Mouse (Mus musculus): ENCODE measurements around the gene Nkain2. TPM values are rescaled to one million over a fixed set of nuclear protein-coding genes. Genes with fewer than 3 reads are reported as not detected.

Gene Nkain2
- polyA plus RNA-seq, 1 experiment from 2014 or later = 0.14 TPM

DNA sequence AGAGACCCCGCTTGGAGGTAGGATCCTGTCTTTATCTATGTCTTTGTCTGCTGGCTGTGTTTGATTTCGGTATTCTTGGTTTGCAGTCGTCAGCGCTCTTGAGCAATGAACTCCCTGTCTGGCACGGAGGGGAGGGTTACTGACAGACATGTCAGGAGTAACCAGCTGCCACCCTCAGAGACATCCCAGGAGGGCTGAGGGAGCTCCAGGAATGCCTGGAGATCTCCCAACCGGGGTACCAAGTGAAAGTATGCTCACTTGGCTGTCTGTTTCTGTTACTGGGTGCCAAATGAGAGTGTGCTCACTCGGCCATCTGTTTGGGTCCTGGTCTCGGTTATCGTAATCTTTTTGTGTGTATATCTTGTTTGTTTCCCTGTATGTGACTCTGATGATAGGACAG is 577.5 kb downstream of the Nkain2 start:
- no peak overlapping the region for H3K27ac ChIP-seq (ENCODE audit: low read depth, low read length)
- DNase-seq (ENCODE audit: low spot score) = no peak
- H3K4me3 ChIP-seq (ENCODE audit: low read depth, low read length) = no peak overlapping the region
- peaks cover 2% of the 10 kb centered on the region; the same call in 1 of the 2 replicates for H3K9me3 ChIP-seq (ENCODE audit: control insufficient read depth, low read length)
- no peak overlapping the region for H3K9ac ChIP-seq (ENCODE audit: low read depth, low read length)
- H3K27me3 ChIP-seq (replicated peaks; ENCODE audit: control insufficient read depth, insufficient read depth, low read length) = no peaks in the 10 kb centered on the region
- no peaks in the 10 kb centered on the region for H3K36me3 ChIP-seq (ENCODE audit: control insufficient read depth, insufficient read depth, low read length)
- no peaks in the 10 kb centered on the region for H3K4me1 ChIP-seq (replicated peaks; ENCODE audit: control insufficient read depth, insufficient read depth, low read length)
- ATAC-seq (replicated peaks; ENCODE audit: low FRiP score) = no peak
- no peak overlapping the region for H3K4me2 ChIP-seq
- 83% methylated on average over 9 of the region's 9 CpGs for WGBS

DNA sequence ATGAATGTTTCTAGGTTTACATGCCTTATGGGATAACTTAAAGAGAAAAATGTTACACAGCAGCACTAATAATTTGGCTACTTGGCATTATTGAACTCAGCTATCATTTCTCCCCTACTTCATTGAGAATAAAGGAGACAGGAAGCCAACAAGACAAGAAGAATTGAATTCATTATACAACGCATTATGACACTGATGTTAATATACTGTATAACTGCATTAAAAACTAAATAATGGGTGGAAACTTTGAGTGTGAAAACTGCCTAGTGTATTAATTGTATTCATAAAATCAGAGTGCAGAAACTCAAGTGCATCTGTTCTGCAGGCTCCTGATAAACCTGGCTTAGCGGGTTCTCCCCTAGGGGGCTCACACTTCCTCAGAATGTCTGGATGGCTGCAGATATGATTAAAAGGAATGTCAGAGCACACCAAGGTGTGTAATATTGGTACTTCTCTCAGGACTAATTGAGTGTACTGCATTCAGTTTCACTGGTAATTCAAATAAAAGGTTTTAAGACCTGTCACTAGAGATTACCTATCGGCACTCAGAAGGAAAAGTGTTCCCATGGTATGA is 589.2 kb downstream of the Nkain2 start:
- Histone ChIP-seq H3K4me2 (no peak overlapping the region), H3K4me3 (ENCODE audit: low read depth, low read length) (no peak overlapping the region), H3K9me3 (ENCODE audit: control insufficient read depth, low read length) (no peaks in the 10 kb centered on the region), H3K9ac (ENCODE audit: low read depth, low read length) (no peak overlapping the region), H3K27ac (ENCODE audit: low read depth, low read length) (no peak overlapping the region), H3K36me3 (ENCODE audit: control insufficient read depth, insufficient read depth, low read length) (no peaks in the 10 kb centered on the region), H3K27me3 (replicated peaks; ENCODE audit: control insufficient read depth, insufficient read depth, low read length) (no peaks in the 10 kb centered on the region), H3K4me1 (replicated peaks; ENCODE audit: control insufficient read depth, insufficient read depth, low read length) (no peaks in the 10 kb centered on the region)
- WGBS = 86% methylated on average over 3 of the region's 3 CpGs
- ATAC-seq (replicated peaks; ENCODE audit: low FRiP score) = no peak
- DNase-seq (ENCODE audit: low spot score) = no peak

DNA sequence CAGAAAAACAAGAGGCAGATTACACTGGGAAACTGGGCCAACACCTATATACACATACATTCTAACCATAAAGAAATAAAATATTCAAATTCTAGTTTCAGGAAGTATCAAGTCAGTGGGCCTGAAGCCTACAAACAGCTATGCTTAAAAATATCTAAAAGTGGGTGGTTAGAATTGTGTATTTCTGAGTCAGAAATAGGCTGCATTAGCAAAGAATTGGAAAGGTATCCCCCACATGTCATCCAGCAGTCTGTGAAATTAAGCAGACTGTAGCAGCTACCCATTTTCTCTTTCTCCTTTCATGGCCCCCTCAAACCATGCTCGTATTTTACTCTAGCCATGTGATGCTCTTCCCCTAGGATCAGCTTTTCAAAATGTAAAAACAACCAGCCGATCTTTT is 599.8 kb downstream of the Nkain2 start:
- Histone ChIP-seq H3K27ac (ENCODE audit: low read depth, low read length) (no peak overlapping the region), H3K36me3 (ENCODE audit: control insufficient read depth, insufficient read depth, low read length) (no peaks in the 10 kb centered on the region), H3K27me3 (replicated peaks; ENCODE audit: control insufficient read depth, insufficient read depth, low read length) (no peaks in the 10 kb centered on the region), H3K9ac (ENCODE audit: low read depth, low read length) (no peak overlapping the region), H3K4me2 (no peak overlapping the region), H3K4me1 (replicated peaks; ENCODE audit: control insufficient read depth, insufficient read depth, low read length) (no peaks in the 10 kb centered on the region), H3K9me3 (ENCODE audit: control insufficient read depth, low read length) (no peaks in the 10 kb centered on the region), H3K4me3 (ENCODE audit: low read depth, low read length) (no peak overlapping the region)
- ATAC-seq (replicated peaks; ENCODE audit: low FRiP score) (no peak), DNase-seq (ENCODE audit: low spot score) (no peak)
- 65% methylated on average over 2 of the region's 2 CpGs for WGBS

DNA sequence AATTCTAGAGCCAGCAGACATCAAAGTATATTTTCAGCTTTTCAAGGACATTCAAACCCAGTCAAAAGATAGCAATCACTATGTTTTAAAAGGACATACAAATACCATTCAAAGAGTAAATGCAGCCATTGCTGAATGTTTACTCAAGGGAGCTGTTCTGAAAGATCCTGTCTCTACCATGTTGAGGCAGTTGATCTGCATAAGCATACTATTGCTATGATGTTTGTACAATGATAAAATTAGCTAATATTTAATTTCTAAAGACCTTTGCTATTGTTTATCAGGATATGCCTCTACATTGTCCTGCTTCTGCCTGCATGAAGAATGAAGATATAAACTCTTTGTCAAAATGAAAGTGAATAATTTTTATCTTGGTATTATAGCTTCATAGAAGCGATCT is 606.6 kb downstream of the Nkain2 start:
- DNase-seq (ENCODE audit: low spot score) = no peak
- WGBS = 74% methylated on average over 1 of the region's 1 CpGs
- Histone ChIP-seq H3K27me3 (replicated peaks; ENCODE audit: control insufficient read depth, insufficient read depth, low read length) (no peaks in the 10 kb centered on the region), H3K4me1 (replicated peaks; ENCODE audit: control insufficient read depth, insufficient read depth, low read length) (no peaks in the 10 kb centered on the region), H3K9me3 (ENCODE audit: control insufficient read depth, low read length) (no peaks in the 10 kb centered on the region), H3K36me3 (ENCODE audit: control insufficient read depth, insufficient read depth, low read length) (no peaks in the 10 kb centered on the region), H3K27ac (ENCODE audit: low read depth, low read length) (no peak overlapping the region), H3K9ac (ENCODE audit: low read depth, low read length) (no peak overlapping the region), H3K4me3 (ENCODE audit: low read depth, low read length) (no peak overlapping the region), H3K4me2 (no peak overlapping the region)
- no peak for ATAC-seq (replicated peaks; ENCODE audit: low FRiP score)

DNA sequence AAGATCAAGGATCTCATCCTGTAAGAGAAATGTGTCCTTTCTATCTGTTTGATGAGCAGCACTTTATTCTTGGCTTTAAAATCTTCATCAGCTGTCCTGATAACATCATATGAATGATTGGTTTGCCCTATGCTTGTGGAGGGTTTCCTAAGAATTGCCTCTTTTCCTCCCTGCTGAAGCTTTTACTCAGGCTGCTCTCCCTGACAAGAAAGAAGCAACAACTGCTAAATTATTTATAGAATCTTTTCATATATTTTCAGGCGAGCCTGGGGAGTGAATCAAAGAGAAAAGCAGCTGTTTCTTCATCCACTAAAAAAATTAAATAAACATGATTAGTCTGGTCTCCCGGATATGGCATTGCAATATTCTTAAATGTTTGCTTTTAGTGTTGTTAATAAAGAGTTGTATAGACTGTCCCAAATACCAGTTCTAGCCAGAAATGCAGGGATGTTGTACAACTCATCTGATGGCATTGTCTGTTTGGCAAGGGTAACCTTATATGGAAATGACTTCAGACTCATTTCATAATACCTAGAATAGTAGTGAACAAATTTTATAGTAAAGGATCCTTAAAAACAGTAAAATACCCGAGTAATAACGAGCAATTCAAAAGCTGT is 646.9 kb downstream of the Nkain2 start:
- DNase-seq (ENCODE audit: low spot score) = no peak

DNA sequence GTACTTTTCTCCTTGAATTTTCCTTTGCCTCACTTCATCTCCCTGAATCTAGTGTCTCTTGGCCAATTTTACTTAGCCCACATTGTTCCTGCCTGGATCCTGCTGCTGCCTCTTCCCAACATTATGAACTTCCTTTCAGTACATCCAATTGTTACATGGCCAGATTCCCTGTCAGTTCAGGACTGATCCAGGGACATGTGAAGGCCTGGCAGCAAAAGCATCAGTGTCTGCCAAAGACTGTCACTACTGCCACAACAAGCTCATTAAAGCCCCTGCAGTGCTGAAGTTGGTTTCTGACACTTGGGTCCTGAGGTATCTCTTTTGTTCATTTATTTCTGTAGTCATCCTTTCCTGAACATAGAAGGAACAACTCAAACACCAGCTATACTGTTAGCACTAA is 649.1 kb downstream of the Nkain2 start:
- no peaks in the 10 kb centered on the region for H3K36me3 ChIP-seq (ENCODE audit: control insufficient read depth, insufficient read depth, low read length)
- H3K9me3 ChIP-seq (ENCODE audit: control insufficient read depth, low read length) = no peaks in the 10 kb centered on the region
- H3K27ac ChIP-seq (ENCODE audit: low read depth, low read length) = no peak overlapping the region
- no peak overlapping the region for H3K9ac ChIP-seq (ENCODE audit: low read depth, low read length)
- no peak for ATAC-seq (replicated peaks; ENCODE audit: low FRiP score)
- H3K4me1 ChIP-seq (replicated peaks; ENCODE audit: control insufficient read depth, insufficient read depth, low read length) = no peaks in the 10 kb centered on the region
- H3K4me3 ChIP-seq (ENCODE audit: low read depth, low read length) = no peak overlapping the region
- no peak overlapping the region for H3K4me2 ChIP-seq
- no peaks in the 10 kb centered on the region for H3K27me3 ChIP-seq (replicated peaks; ENCODE audit: control insufficient read depth, insufficient read depth, low read length)
- DNase-seq (ENCODE audit: low spot score) = no peak

More for the DNA sequence above, 646.9 kb downstream of the Nkain2 start:
- H3K4me2 ChIP-seq = no peak overlapping the region
- H3K36me3 ChIP-seq (ENCODE audit: control insufficient read depth, insufficient read depth, low read length) = no peaks in the 10 kb centered on the region
- H3K27ac ChIP-seq (ENCODE audit: low read depth, low read length) = no peak overlapping the region
- WGBS = 63% methylated on average over 4 of the region's 4 CpGs
- no peaks in the 10 kb centered on the region for H3K27me3 ChIP-seq (replicated peaks; ENCODE audit: control insufficient read depth, insufficient read depth, low read length)
- no peaks in the 10 kb centered on the region for H3K9me3 ChIP-seq (ENCODE audit: control insufficient read depth, low read length)
- H3K4me1 ChIP-seq (replicated peaks; ENCODE audit: control insufficient read depth, insufficient read depth, low read length) = no peaks in the 10 kb centered on the region
- H3K9ac ChIP-seq (ENCODE audit: low read depth, low read length) = no peak overlapping the region
- no peak for ATAC-seq (replicated peaks; ENCODE audit: low FRiP score)
- H3K4me3 ChIP-seq (ENCODE audit: low read depth, low read length) = no peak overlapping the region

DNA sequence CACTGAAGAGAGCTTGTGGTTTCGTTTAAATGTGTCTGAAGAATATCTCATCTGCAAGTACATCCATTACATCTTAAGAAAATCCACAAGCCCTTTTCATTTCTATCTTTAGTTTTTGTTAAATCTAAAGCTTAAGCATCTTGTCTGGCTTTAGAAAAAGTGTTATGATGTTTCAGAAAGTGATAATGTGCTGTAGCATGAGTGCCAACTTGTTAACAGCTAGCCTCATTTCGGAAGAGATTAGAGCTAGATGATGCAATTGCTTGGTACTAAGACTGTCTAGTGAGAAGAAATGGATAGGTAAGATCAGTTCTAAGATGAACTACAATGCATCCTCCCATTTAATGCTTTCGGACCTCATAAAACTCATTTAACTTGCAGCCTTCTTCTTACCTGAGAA is 707.3 kb downstream of the Nkain2 start:
- Histone ChIP-seq H3K4me2 (no peak overlapping the region), H3K27me3 (replicated peaks; ENCODE audit: control insufficient read depth, insufficient read depth, low read length) (no peaks in the 10 kb centered on the region), H3K4me3 (ENCODE audit: low read depth, low read length) (no peak overlapping the region), H3K36me3 (ENCODE audit: control insufficient read depth, insufficient read depth, low read length) (no peaks in the 10 kb centered on the region), H3K4me1 (replicated peaks; ENCODE audit: control insufficient read depth, insufficient read depth, low read length) (no peaks in the 10 kb centered on the region), H3K9me3 (ENCODE audit: control insufficient read depth, low read length) (no peaks in the 10 kb centered on the region), H3K27ac (ENCODE audit: low read depth, low read length) (no peak overlapping the region), H3K9ac (ENCODE audit: low read depth, low read length) (no peak overlapping the region)
- WGBS = 72% methylated on average over 3 of the region's 3 CpGs
- DNase-seq (ENCODE audit: low spot score) (no peak), ATAC-seq (replicated peaks; ENCODE audit: low FRiP score) (no peak)

DNA sequence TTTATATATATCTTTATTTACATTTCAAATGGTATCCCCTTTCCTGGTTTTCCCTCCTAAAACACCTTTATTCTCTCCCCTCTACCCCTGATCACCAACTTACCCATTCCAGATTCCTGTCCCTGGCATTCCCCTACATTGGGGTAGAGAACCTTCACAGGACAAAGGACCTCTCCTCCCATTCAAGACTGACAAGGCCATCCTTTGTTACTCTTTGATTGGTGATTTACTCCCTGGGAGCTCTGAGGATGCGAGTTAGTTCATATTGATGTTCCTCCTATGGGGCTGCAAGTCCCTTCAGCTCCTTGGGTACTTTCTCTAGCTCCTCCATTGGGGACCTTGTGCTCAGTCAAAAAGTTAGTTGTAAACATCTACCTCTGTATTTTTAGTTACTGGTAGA is 798.9 kb downstream of the Nkain2 start:
- no peak for DNase-seq (ENCODE audit: low spot score)
- no peak overlapping the region for H3K9ac ChIP-seq (ENCODE audit: low read depth, low read length)
- WGBS = 85% methylated on average over 1 of the region's 1 CpGs

DNA sequence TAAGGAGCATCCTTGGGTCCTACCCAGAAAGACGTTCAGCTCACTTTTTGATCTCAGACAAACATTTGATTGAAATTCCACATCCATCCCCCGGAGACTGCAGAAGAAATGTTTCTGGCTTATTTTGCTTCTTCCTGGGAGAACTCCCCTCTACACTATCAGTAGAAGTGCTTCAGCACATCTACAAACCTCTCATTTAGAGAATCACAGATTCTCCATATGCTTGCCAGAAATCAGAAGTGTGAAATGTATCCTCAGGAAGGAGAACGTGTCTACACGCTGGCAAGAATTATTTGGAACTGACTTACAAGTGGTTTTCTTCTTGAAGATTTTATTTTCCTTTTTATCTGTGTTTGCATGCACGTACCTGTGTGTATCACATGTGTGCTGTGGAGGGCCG is 829.9 kb downstream of the Nkain2 start:
- Histone ChIP-seq H3K9me3 (ENCODE audit: control insufficient read depth, low read length) (no peaks in the 10 kb centered on the region), H3K4me2 (no peak overlapping the region), H3K4me3 (ENCODE audit: low read depth, low read length) (no peak overlapping the region), H3K27ac (ENCODE audit: low read depth, low read length) (no peak overlapping the region), H3K36me3 (ENCODE audit: control insufficient read depth, insufficient read depth, low read length) (no peaks in the 10 kb centered on the region), H3K4me1 (replicated peaks; ENCODE audit: control insufficient read depth, insufficient read depth, low read length) (no peaks in the 10 kb centered on the region), H3K9ac (ENCODE audit: low read depth, low read length) (no peak overlapping the region), H3K27me3 (replicated peaks; ENCODE audit: control insufficient read depth, insufficient read depth, low read length) (no peaks in the 10 kb centered on the region)
- WGBS = 75% methylated on average over 6 of the region's 6 CpGs
- ATAC-seq (replicated peaks; ENCODE audit: low FRiP score) = no peak
- DNase-seq (ENCODE audit: low spot score) = no peak

More for the DNA sequence above, 798.9 kb downstream of the Nkain2 start:
- no peak for ATAC-seq (replicated peaks; ENCODE audit: low FRiP score)
- H3K27me3 ChIP-seq (replicated peaks; ENCODE audit: control insufficient read depth, insufficient read depth, low read length) = no peaks in the 10 kb centered on the region
- H3K36me3 ChIP-seq (ENCODE audit: control insufficient read depth, insufficient read depth, low read length) = no peaks in the 10 kb centered on the region
- no peaks in the 10 kb centered on the region for H3K9me3 ChIP-seq (ENCODE audit: control insufficient read depth, low read length)
- no peak overlapping the region for H3K4me3 ChIP-seq (ENCODE audit: low read depth, low read length)
- no peaks in the 10 kb centered on the region for H3K4me1 ChIP-seq (replicated peaks; ENCODE audit: control insufficient read depth, insufficient read depth, low read length)
- H3K4me2 ChIP-seq = no peak overlapping the region
- H3K27ac ChIP-seq (ENCODE audit: low read depth, low read length) = no peak overlapping the region

All from liver, embryonic 11.5 days (tissue).